Mouse (Mus musculus) spleen, postnatal 36 days (tissue): Measurements from ENCODE around the gene Trpc4ap.
A peak's percentile ranks its signal among the peaks of the same experiment; 100 is the strongest.

Source experiments
- DNase-seq, 2 experiments: peaks; one replicate each; pipeline ENCODE4 v3.0.0; 2022; ENCODE audit warnings: low spot score in 2 of 2, mixed read lengths in 1 of 2

Gene Trpc4ap

GRCm38 (mm10) chr2:155693136-155693535 is 952 bp upstream of the Trpc4ap start:
- DNase-seq = no peak

GRCm38 (mm10) chr2:155691336-155691722 is 855 bp downstream of the Trpc4ap start:
- no peak for DNase-seq

GRCm38 (mm10) chr2:155689211-155689610 is 3.0 kb downstream of the Trpc4ap start:
- no peak for DNase-seq

GRCm38 (mm10) chr2:155687746-155688145 is 4.4 kb downstream of the Trpc4ap start:
- no peak for DNase-seq

- DNase-seq = no peak
Measured at GRCm38 (mm10) chr2:155686572-155686971, 5.6 kb downstream of the Trpc4ap start.

- DNase-seq = no peak
Measured at GRCm38 (mm10) chr2:155683821-155684220, 8.4 kb downstream of the Trpc4ap start.

- no peak for DNase-seq
Measured at GRCm38 (mm10) chr2:155683137-155683536, 9.0 kb downstream of the Trpc4ap start.

- DNase-seq = no peak
Measured at GRCm38 (mm10) chr2:155681874-155682273, 10.3 kb downstream of the Trpc4ap start.

- no peak for DNase-seq
Measured at GRCm38 (mm10) chr2:155681194-155681593, 11.0 kb downstream of the Trpc4ap start.

GRCm38 (mm10) chr2:155680591-155680990 is 11.6 kb downstream of the Trpc4ap start:
- no peak for DNase-seq

GRCm38 (mm10) chr2:155679586-155680110 is 12.5 kb downstream of the Trpc4ap start:
- DNase-seq = peak; percentile 28 to 32

GRCm38 (mm10) chr2:155675118-155675517 is 17.1 kb downstream of the Trpc4ap start:
- DNase-seq = no peak

GRCm38 (mm10) chr2:155673546-155673945 is 18.6 kb downstream of the Trpc4ap start:
- DNase-seq = peak; percentile 57 to 65

- no peak for DNase-seq
Measured at GRCm38 (mm10) chr2:155671236-155671635, 20.9 kb downstream of the Trpc4ap start.

GRCm38 (mm10) chr2:155668461-155668860 is 23.7 kb downstream of the Trpc4ap start:
- peak; percentile 25 to 26 for DNase-seq

GRCm38 (mm10) chr2:155667881-155668280 is 24.3 kb downstream of the Trpc4ap start:
- DNase-seq = no peak

GRCm38 (mm10) chr2:155663910-155664460 is 28.2 kb downstream of the Trpc4ap start:
- no peak for DNase-seq

GRCm38 (mm10) chr2:155663097-155663496 is 29.1 kb downstream of the Trpc4ap start:
- DNase-seq = peak; percentile 22 to 34

- no peak for DNase-seq
Measured at GRCm38 (mm10) chr2:155662390-155662789, 29.8 kb downstream of the Trpc4ap start.

- DNase-seq = no peak
Measured at GRCm38 (mm10) chr2:155655759-155656372, 36.3 kb downstream of the Trpc4ap start.

GRCm38 (mm10) chr2:155652618-155653017 is 39.6 kb downstream of the Trpc4ap start:
- no peak for DNase-seq

- no peak for DNase-seq
Measured at GRCm38 (mm10) chr2:155645746-155646145, 46.4 kb downstream of the Trpc4ap start.
